Mouse (Mus musculus) neural tube, embryonic 12.5 days (tissue): Measurements from ENCODE around the gene Fbh1. TPM values are rescaled to one million over a fixed set of nuclear protein-coding genes. Genes with fewer than 3 reads are reported as not detected.
A peak's percentile ranks its signal among the peaks of the same experiment; 100 is the strongest.

Experiments
- ATAC-seq: fragments of 200-750 bp; cut with Nextera tagmentation; 2 replicates; pipeline ENCODE4 v1.8.0; 2017; ENCODE audit warnings: low read depth, mild to moderate bottlenecking, moderate TSS enrichment, moderate library complexity; ENCODE audit not compliant: low FRiP score
- H3K27ac ChIP-seq: fragments of 300-500 bp; sonication (generic); 2 replicates; pipeline ENCODE4 v1.5.1; 2016
- H3K27me3 ChIP-seq: fragments of 300-500 bp; sonication (generic); replicated peaks from 2 replicates; pipeline ENCODE4 v1.6.1; 2016; ENCODE audit warnings: mild to moderate bottlenecking
- H3K36me3 ChIP-seq: fragments of 300-500 bp; sonication (generic); 2 replicates; pipeline ENCODE4 v1.6.1; 2016; ENCODE audit warnings: mild to moderate bottlenecking
- H3K4me1 ChIP-seq: fragments of 300-500 bp; sonication (generic); 2 replicates; pipeline ENCODE4 v1.6.1; 2016
- H3K4me2 ChIP-seq: fragments of 300-500 bp; sonication (generic); replicated peaks from 2 replicates; pipeline ENCODE4 v1.6.1; 2016; ENCODE audit warnings: mild to moderate bottlenecking
- H3K4me3 ChIP-seq: fragments of 300-500 bp; sonication (generic); 2 replicates; pipeline ENCODE4 v1.5.1; 2016
- H3K9ac ChIP-seq: fragments of 300-500 bp; sonication (generic); 2 replicates; pipeline ENCODE4 v1.6.1; 2016; ENCODE audit warnings: mild to moderate bottlenecking
- H3K9me3 ChIP-seq: fragments of 300-500 bp; sonication (generic); 2 replicates; pipeline ENCODE4 v1.6.1; 2016; ENCODE audit warnings: mild to moderate bottlenecking
- WGBS: fragments of 180-500 bp; shearing (Covaris S2); methylation state at CpG from one replicate; pipeline ENCODE4 v1.1.7; 2016; 5-methylcytosine and 5-hydroxymethylcytosine counted together
- polyA plus RNA-seq: library from polyadenylated mRNA; unstranded; fragments of >200 nt; fragmentation: Nextera tagmentation; extraction: Ambion mirVana; gene quantifications from 2 replicates; pipeline ENCODE4 v1.2.1, GENCODE M21; 2016

Gene Fbh1
- polyA plus RNA-seq, 1 experiment from 2014 or later = 150 TPM

- no peak overlapping the region for H3K4me3 ChIP-seq
- H3K4me1 ChIP-seq = no peaks in the 10 kb centered on the region
- no peak for ATAC-seq
- WGBS = 92% methylated on average over 10 of the region's 10 CpGs
- no peaks in the 10 kb centered on the region for H3K9me3 ChIP-seq
- no peak overlapping the region for H3K4me2 ChIP-seq
- H3K9ac ChIP-seq = no peak overlapping the region
- H3K36me3 ChIP-seq = peaks cover 60% of the 10 kb centered on the region
- H3K27me3 ChIP-seq = no peaks in the 10 kb centered on the region
- no peak overlapping the region for H3K27ac ChIP-seq
Observed at GRCm38 (mm10) chr2:11767161-11767545, 10.2 kb downstream of the Fbh1 start.

- Histone ChIP-seq H3K9ac (no peak overlapping the region), H3K27ac (no peak overlapping the region), H3K4me1 (no peaks in the 10 kb centered on the region), H3K4me2 (no peak overlapping the region), H3K27me3 (no peaks in the 10 kb centered on the region), H3K9me3 (no peaks in the 10 kb centered on the region), H3K4me3 (no peak overlapping the region), H3K36me3 (peaks cover 65% of the 10 kb centered on the region)
- WGBS = 88% methylated on average over 5 of the region's 5 CpGs
- ATAC-seq = no peak
Observed at GRCm38 (mm10) chr2:11766485-11767160, 10.8 kb downstream of the Fbh1 start.

- Histone ChIP-seq H3K27me3 (no peaks in the 10 kb centered on the region), H3K9ac (no peak overlapping the region), H3K4me1 (no peaks in the 10 kb centered on the region), H3K4me3 (no peak overlapping the region), H3K9me3 (no peaks in the 10 kb centered on the region), H3K27ac (no peak overlapping the region), H3K4me2 (no peak overlapping the region), H3K36me3 (peaks cover 75% of the 10 kb centered on the region)
- ATAC-seq = no peak
- 96% methylated on average over 4 of the region's 4 CpGs for WGBS
Observed at GRCm38 (mm10) chr2:11765694-11766093, 11.7 kb downstream of the Fbh1 start.

GRCm38 (mm10) chr2:11762541-11762940 is 14.8 kb downstream of the Fbh1 start:
- H3K36me3 ChIP-seq = peaks cover 94% of the 10 kb centered on the region
- H3K4me2 ChIP-seq = no peak overlapping the region

GRCm38 (mm10) chr2:11739516-11740051 is 37.8 kb downstream of the Fbh1 start:
- Histone ChIP-seq H3K27me3 (no peaks in the 10 kb centered on the region), H3K9ac (no peak overlapping the region), H3K9me3 (no peaks in the 10 kb centered on the region), H3K4me1 (no peaks in the 10 kb centered on the region), H3K36me3 (peaks cover 57% of the 10 kb centered on the region), H3K4me3 (no peak overlapping the region), H3K4me2 (no peak overlapping the region), H3K27ac (no peak overlapping the region)
- no peak for ATAC-seq
- WGBS = 96% methylated on average over 4 of the region's 4 CpGs

More at GRCm38 (mm10) chr2:11762541-11762940, 14.8 kb downstream of the Fbh1 start:
- no peaks in the 10 kb centered on the region for H3K27me3 ChIP-seq
- no peak overlapping the region for H3K9ac ChIP-seq
- H3K9me3 ChIP-seq = no peaks in the 10 kb centered on the region
- no peak overlapping the region for H3K27ac ChIP-seq
- no peak overlapping the region for H3K4me3 ChIP-seq
- ATAC-seq = no peak
- WGBS = 95% methylated on average over 4 of the region's 4 CpGs
- no peaks in the 10 kb centered on the region for H3K4me1 ChIP-seq

GRCm38 (mm10) chr2:11738794-11739193 is 38.6 kb downstream of the Fbh1 start:
- no peaks in the 10 kb centered on the region for H3K4me1 ChIP-seq
- peaks cover 49% of the 10 kb centered on the region for H3K36me3 ChIP-seq
- 90% methylated on average over 3 of the region's 3 CpGs for WGBS
- peak; percentile 31; the same call in 1 of the 2 replicates for ATAC-seq
- no peak overlapping the region for H3K9ac ChIP-seq
- no peak overlapping the region for H3K27ac ChIP-seq
- H3K4me2 ChIP-seq = no peak overlapping the region
- H3K4me3 ChIP-seq = no peak overlapping the region
- H3K27me3 ChIP-seq = no peaks in the 10 kb centered on the region
- no peaks in the 10 kb centered on the region for H3K9me3 ChIP-seq

GRCm38 (mm10) chr2:11735853-11736252 is 41.5 kb downstream of the Fbh1 start:
- Histone ChIP-seq H3K9me3 (no peaks in the 10 kb centered on the region), H3K9ac (no peak overlapping the region), H3K36me3 (peaks cover 20% of the 10 kb centered on the region), H3K4me1 (no peaks in the 10 kb centered on the region), H3K4me2 (no peak overlapping the region), H3K4me3 (no peak overlapping the region), H3K27ac (no peak overlapping the region), H3K27me3 (no peaks in the 10 kb centered on the region)
- ATAC-seq = no peak
- WGBS = 84% methylated on average over 6 of the region's 6 CpGs

- H3K9me3 ChIP-seq = no peaks in the 10 kb centered on the region
- H3K4me1 ChIP-seq = no peaks in the 10 kb centered on the region
- H3K9ac ChIP-seq = no peak overlapping the region
- no peaks in the 10 kb centered on the region for H3K27me3 ChIP-seq
- no peak for ATAC-seq
- H3K4me3 ChIP-seq = no peak overlapping the region
- no peaks in the 10 kb centered on the region for H3K36me3 ChIP-seq
- no peak overlapping the region for H3K4me2 ChIP-seq
- 68% methylated on average over 5 of the region's 5 CpGs for WGBS
- no peak overlapping the region for H3K27ac ChIP-seq
Observed at GRCm38 (mm10) chr2:11732978-11733377, 44.4 kb downstream of the Fbh1 start.

GRCm38 (mm10) chr2:11729091-11729490 is 48.3 kb downstream of the Fbh1 start:
- H3K9ac ChIP-seq = no peak overlapping the region
- H3K4me2 ChIP-seq = no peak overlapping the region
- H3K36me3 ChIP-seq = no peaks in the 10 kb centered on the region
- H3K4me3 ChIP-seq = no peak overlapping the region
- no peaks in the 10 kb centered on the region for H3K9me3 ChIP-seq
- H3K27me3 ChIP-seq = no peaks in the 10 kb centered on the region
- 63% methylated on average over 3 of the region's 3 CpGs for WGBS
- H3K27ac ChIP-seq = no peak overlapping the region
- ATAC-seq = no peak
- H3K4me1 ChIP-seq = no peaks in the 10 kb centered on the region

GRCm38 (mm10) chr2:11727574-11727973 is 49.8 kb downstream of the Fbh1 start:
- 95% methylated on average over 5 of the region's 5 CpGs for WGBS
- no peaks in the 10 kb centered on the region for H3K4me1 ChIP-seq
- no peak overlapping the region for H3K4me3 ChIP-seq
- H3K27me3 ChIP-seq = no peaks in the 10 kb centered on the region; the same call in 1 of the 2 replicates
- H3K9me3 ChIP-seq = no peaks in the 10 kb centered on the region
- H3K9ac ChIP-seq = no peak overlapping the region
- H3K36me3 ChIP-seq = no peaks in the 10 kb centered on the region
- no peak overlapping the region for H3K4me2 ChIP-seq
- H3K27ac ChIP-seq = no peak overlapping the region
- ATAC-seq = no peak

- Histone ChIP-seq H3K9ac (no peak overlapping the region), H3K27me3 (no peaks in the 10 kb centered on the region; the same call in 1 of the 2 replicates), H3K4me2 (no peak overlapping the region), H3K36me3 (no peaks in the 10 kb centered on the region), H3K4me1 (no peaks in the 10 kb centered on the region), H3K9me3 (no peaks in the 10 kb centered on the region), H3K4me3 (no peak overlapping the region), H3K27ac (no peak overlapping the region)
- 91% methylated on average over 9 of the region's 9 CpGs for WGBS
- ATAC-seq = no peak
Observed at GRCm38 (mm10) chr2:11722564-11722963, 54.8 kb downstream of the Fbh1 start.

GRCm38 (mm10) chr2:11718573-11718972 is 58.8 kb downstream of the Fbh1 start:
- no peaks in the 10 kb centered on the region for H3K9me3 ChIP-seq
- no peaks in the 10 kb centered on the region; the same call in 1 of the 2 replicates for H3K27me3 ChIP-seq
- no peak overlapping the region for H3K27ac ChIP-seq
- no peak overlapping the region for H3K4me2 ChIP-seq
- no peak overlapping the region for H3K4me3 ChIP-seq
- H3K9ac ChIP-seq = no peak overlapping the region
- no peak for ATAC-seq
- H3K36me3 ChIP-seq = no peaks in the 10 kb centered on the region
- 89% methylated on average over 2 of the region's 2 CpGs for WGBS
- no peaks in the 10 kb centered on the region for H3K4me1 ChIP-seq

GRCm38 (mm10) chr2:11714535-11714934 is 62.8 kb downstream of the Fbh1 start:
- H3K36me3 ChIP-seq = no peaks in the 10 kb centered on the region
- no peak overlapping the region for H3K27ac ChIP-seq
- no peaks in the 10 kb centered on the region for H3K9me3 ChIP-seq
- H3K27me3 ChIP-seq = no peaks in the 10 kb centered on the region
- no peak for ATAC-seq
- no peaks in the 10 kb centered on the region for H3K4me1 ChIP-seq
- WGBS = 84% methylated on average over 4 of the region's 4 CpGs
- no peak overlapping the region for H3K4me2 ChIP-seq
- H3K4me3 ChIP-seq = no peak overlapping the region
- no peak overlapping the region for H3K9ac ChIP-seq
